Mouse (Mus musculus) limb, embryonic 15.5 days (tissue): ENCODE results near the gene Nefh. TPM values are rescaled to one million over a fixed set of nuclear protein-coding genes. Genes with fewer than 3 reads are reported as not detected.

Experiments used
- ATAC-seq: fragments of 200-750 bp; cut with Nextera tagmentation; 2 replicates; pipeline ENCODE4 v1.8.0; 2017; ENCODE audit warnings: low read depth, moderate TSS enrichment; ENCODE audit not compliant: insufficient number of reproducible peaks, low FRiP score, low TSS enrichment
- H3K27ac ChIP-seq: fragments of 300-500 bp; sonication (generic); 2 replicates; pipeline ENCODE4 v1.5.1; 2015; ENCODE audit warnings: moderate library complexity, mild to moderate bottlenecking, inconsistent platforms
- H3K27me3 ChIP-seq: fragments of 300-500 bp; sonication (generic); 2 replicates; pipeline ENCODE4 v1.6.1; 2015; ENCODE audit warnings: inconsistent platforms
- H3K36me3 ChIP-seq: fragments of 300-500 bp; sonication (generic); 2 replicates; pipeline ENCODE4 v1.6.1; 2015; ENCODE audit warnings: inconsistent platforms
- H3K4me1 ChIP-seq: fragments of 300-500 bp; sonication (generic); 2 replicates; pipeline ENCODE4 v1.6.1; 2015; ENCODE audit warnings: inconsistent platforms
- H3K4me2 ChIP-seq: fragments of 300-500 bp; sonication (generic); 2 replicates; pipeline ENCODE4 v1.6.1; 2015; ENCODE audit warnings: mild to moderate bottlenecking, inconsistent platforms
- H3K4me3 ChIP-seq: fragments of 300-500 bp; sonication (generic); 2 replicates; pipeline ENCODE4 v1.5.1; 2015; ENCODE audit warnings: mild to moderate bottlenecking, inconsistent platforms
- H3K9ac ChIP-seq: fragments of 300-500 bp; sonication (generic); 2 replicates; pipeline ENCODE4 v1.6.1; 2015; ENCODE audit warnings: inconsistent platforms
- H3K9me3 ChIP-seq: fragments of 300-500 bp; sonication (generic); 2 replicates; pipeline ENCODE4 v1.6.1; 2016; ENCODE audit warnings: inconsistent platforms
- WGBS: fragments of 180-500 bp; shearing (Covaris S2); methylation state at CpG from one replicate; pipeline ENCODE4 v1.1.7; 2015; 5-methylcytosine and 5-hydroxymethylcytosine counted together
- microRNA-seq: library from miRNA; unstranded; fragments of <30 nt; microRNA quantifications from one replicate; pipeline ENCODE4, GENCODE M21; 2016
- polyA plus RNA-seq: library from polyadenylated mRNA; unstranded; fragments of >200 nt; fragmentation: Nextera tagmentation; extraction: Ambion mirVana; gene quantifications from 2 replicates; pipeline ENCODE4 v1.2.1, GENCODE M21; 2015

Gene Nefh
- polyA plus RNA-seq, 1 experiment from 2014 or later, result 0.23 TPM

GRCm38 (mm10) chr11:4894848-4895816, 52.7 kb downstream of the Nefh start, which contains the start of gene Thoc5:
Gene Thoc5 (plus strand): TSS chr11:4895320.
- peak within 1 kb of the TSS; percentile 74 for H3K27ac ChIP-seq
- H3K36me3 ChIP-seq, result peaks cover 38% of the 10 kb centered on the region
- WGBS, result 3% methylated on average over 52 of the region's 52 CpGs
- ATAC-seq, result peak; percentile 74; the same call in 1 of the 2 replicates
- no peaks in the 10 kb centered on the region for H3K9me3 ChIP-seq
- H3K4me2 ChIP-seq, result peak within 1 kb of the TSS; percentile 85
- peak within 1 kb of the TSS; percentile 85 for H3K4me3 ChIP-seq
- H3K4me1 ChIP-seq, result peaks cover 5% of the 10 kb centered on the region
- peak within 1 kb of the TSS; percentile 84 for H3K9ac ChIP-seq
- H3K27me3 ChIP-seq, result no peaks in the 10 kb centered on the region

Small RNAs within 50 kb of the gene (microRNA-seq; reads per million reads assigned to microRNA genes)
- not detected for gene Mir6918

Other genes with a start within 250 kb of the Nefh start
- gene Uqcr10, start 243.7 kb downstream of the Nefh start, polyA plus RNA-seq, result 636 and 690 TPM in 2 replicates
- 60.7 and 63.2 TPM in 2 replicates for gene Zmat5, start 243.4 kb downstream of the Nefh start, polyA plus RNA-seq
- gene Cabp7, start 201.3 kb downstream of the Nefh start, polyA plus RNA-seq, result 0.05 and 0.11 TPM in 2 replicates
- gene Nf2, start 98.5 kb downstream of the Nefh start, polyA plus RNA-seq, result 44.6 and 47.3 TPM in 2 replicates
- gene Nipsnap1, start 74.1 kb downstream of the Nefh start, polyA plus RNA-seq, result 37.8 and 42.1 TPM in 2 replicates
- gene Thoc5, start 52.7 kb downstream of the Nefh start, polyA plus RNA-seq, result 28.8 and 29.9 TPM in 2 replicates
- gene Ap1b1, start 38.8 kb upstream of the Nefh start, polyA plus RNA-seq, result 55.2 and 56.5 TPM in 2 replicates
- gene Rasl10a, start 110.1 kb upstream of the Nefh start, polyA plus RNA-seq, result 7.1 and 8.6 TPM in 2 replicates
- 32.3 and 34.4 TPM in 2 replicates for gene Gas2l1, start 117.3 kb upstream of the Nefh start, polyA plus RNA-seq
- gene Rhbdd3, start 150.9 kb upstream of the Nefh start, polyA plus RNA-seq, result 23.1 and 26.1 TPM in 2 replicates
- gene Ewsr1, start 151.2 kb upstream of the Nefh start, polyA plus RNA-seq, result 655 and 680 TPM in 2 replicates
- gene Emid1, start 204.2 kb upstream of the Nefh start, polyA plus RNA-seq, result 39.1 and 41.0 TPM in 2 replicates